Mouse (Mus musculus): ENCODE results near the gene Styx.

Gene Styx

DNA sequence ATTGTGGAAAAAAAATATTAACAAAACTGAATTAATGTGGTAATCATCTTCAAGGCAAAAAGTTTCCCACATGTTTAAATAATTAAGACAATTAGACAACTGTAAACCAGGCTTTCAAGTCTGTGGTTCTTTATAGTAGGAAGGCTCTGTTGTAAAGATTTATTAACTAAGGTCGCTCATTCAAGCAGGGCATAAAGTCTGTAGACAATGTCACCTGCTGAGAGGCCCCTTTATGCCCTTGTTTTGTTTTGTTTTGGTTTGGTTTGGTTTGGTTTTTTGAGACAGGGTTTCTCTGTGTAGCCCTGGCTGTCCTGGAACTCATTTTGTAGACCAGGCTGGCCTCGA is 88.0 kb downstream of the Styx start:
- DNase-seq (ENCODE audit: low spot score in 2 of 2) = no peak

DNA sequence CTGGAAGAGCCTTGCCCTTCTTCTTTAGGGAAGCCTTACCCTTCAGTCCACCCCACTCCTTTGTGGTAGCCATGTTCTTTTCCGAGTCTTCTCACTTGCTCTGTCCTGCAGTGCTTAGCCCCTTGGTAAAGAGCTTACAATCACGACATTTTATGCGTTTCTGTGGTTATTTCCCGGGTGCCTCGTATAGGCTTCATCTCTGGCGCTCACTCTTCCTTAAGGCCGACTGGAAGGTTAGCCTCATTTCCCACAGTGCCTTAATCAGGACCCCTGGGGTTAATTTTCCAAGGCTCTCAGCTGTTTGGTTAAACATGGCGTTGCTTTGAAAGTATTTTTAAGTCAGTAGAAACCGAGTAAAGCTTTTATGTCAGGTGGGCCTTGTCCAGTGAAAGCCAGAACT is 88.5 kb downstream of the Styx start:
- DNase-seq (ENCODE audit: low spot score in 2 of 2) = no peak

GRCm38 (mm10) chr14:45441291-45441690 is 90.4 kb downstream of the Styx start:
- DNase-seq (ENCODE audit: low spot score in 2 of 2) = no peak

- no peak for DNase-seq (ENCODE audit: low spot score in 2 of 2)
Observed at GRCm38 (mm10) chr14:45442781-45443560, 92.1 kb downstream of the Styx start.

- DNase-seq (ENCODE audit: low spot score in 2 of 2) = no peak
Observed at GRCm38 (mm10) chr14:45444870-45445269, 94.0 kb downstream of the Styx start.

GRCm38 (mm10) chr14:45445445-45445844 is 94.6 kb downstream of the Styx start:
- peak; percentile 47 to 67 for DNase-seq (ENCODE audit: low spot score in 2 of 2)

DNA sequence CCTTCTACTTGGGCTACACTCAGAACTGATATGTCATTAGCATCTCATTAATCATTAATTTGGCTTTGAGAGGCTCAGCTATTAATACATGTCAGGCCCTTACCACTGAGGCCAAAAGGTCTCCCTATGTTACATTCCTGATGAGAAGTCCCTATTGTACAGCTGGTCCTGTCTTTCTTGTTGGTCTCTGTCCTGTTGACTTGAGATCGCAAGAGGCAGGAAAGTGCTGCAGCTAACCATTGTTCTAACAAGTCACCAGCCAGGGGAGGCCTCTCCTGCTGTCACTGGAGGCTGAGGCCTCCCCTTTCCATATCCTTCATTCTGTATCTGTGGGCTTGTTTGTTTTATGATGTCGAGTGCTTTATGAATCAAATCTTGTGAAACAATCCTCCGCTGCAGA is 95.9 kb downstream of the Styx start:
- DNase-seq (ENCODE audit: low spot score in 2 of 2) = no peak

- DNase-seq (ENCODE audit: low spot score in 2 of 2) = no peak
Observed at GRCm38 (mm10) chr14:45451090-45451489, 100.2 kb downstream of the Styx start.

- peak; percentile 35 to 50 for DNase-seq (ENCODE audit: low spot score in 2 of 2)
Observed at GRCm38 (mm10) chr14:45452148-45452547, 101.3 kb downstream of the Styx start.

DNA sequence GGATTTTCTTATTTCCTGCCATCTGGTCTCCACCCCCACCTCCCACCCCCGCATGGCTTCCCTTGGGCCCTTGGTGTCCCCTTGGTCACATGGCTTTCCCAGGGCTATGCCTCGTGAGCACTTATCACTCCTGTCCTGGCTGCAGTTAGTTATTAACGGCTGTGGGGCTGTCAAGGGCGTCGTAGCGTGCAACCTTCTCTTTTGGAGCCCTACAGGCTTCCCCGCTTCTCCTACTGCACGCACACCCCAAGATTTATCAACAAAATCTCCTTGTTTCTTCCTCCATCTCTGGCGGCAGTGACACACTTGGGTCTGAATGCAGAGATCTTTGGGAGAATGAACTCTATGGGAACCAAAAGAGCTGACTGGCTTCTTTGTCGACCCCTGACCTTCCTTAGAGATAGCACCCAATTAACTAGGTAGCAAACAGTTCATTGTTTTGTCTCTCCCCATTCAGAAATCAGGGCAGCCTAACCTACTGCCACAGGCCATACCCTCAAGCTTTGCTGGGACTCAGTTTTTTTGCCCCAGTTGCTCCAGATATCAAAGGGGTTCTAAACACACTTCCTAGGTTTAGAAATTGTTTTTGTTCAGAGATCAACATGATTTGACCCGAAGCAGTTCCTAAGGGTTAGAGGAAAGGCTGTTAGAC is 102.1 kb downstream of the Styx start:
- DNase-seq (ENCODE audit: low spot score in 2 of 2) = peak; percentile 74 to 79

DNA sequence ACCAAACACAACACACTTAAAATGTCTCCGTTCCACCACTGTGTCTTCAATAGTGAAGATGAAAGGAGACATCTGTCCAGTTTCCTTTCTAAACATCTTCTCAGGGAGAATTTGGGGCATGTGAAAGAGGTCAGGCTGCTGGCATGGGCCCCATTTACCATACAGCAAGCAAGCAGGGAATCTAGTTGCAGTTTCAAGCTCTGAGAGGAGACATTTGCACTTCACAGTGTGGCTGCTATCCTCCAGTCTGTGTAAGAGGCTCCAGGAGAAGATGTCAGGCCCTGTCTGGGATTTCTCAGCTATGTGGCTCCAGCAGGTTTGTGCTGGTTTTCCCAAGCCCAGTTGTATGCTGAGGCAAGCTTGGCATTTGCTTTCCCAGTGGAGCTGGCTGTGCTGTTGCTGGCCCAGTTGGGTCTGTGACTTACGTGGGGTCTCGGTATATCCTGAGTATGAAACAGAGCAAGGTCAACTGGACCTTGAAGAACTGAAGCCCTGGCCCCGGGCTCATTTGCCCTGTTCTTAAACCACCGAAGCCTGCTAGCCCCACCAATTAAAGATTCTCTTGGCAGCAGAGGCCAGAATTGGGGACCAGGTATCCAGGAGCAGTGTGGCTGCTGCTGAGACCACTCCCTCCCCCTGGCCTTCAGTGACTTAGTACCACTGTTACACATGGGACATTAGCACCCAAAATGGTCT is 102.8 kb downstream of the Styx start:
- DNase-seq (ENCODE audit: low spot score in 2 of 2) = no peak

DNA sequence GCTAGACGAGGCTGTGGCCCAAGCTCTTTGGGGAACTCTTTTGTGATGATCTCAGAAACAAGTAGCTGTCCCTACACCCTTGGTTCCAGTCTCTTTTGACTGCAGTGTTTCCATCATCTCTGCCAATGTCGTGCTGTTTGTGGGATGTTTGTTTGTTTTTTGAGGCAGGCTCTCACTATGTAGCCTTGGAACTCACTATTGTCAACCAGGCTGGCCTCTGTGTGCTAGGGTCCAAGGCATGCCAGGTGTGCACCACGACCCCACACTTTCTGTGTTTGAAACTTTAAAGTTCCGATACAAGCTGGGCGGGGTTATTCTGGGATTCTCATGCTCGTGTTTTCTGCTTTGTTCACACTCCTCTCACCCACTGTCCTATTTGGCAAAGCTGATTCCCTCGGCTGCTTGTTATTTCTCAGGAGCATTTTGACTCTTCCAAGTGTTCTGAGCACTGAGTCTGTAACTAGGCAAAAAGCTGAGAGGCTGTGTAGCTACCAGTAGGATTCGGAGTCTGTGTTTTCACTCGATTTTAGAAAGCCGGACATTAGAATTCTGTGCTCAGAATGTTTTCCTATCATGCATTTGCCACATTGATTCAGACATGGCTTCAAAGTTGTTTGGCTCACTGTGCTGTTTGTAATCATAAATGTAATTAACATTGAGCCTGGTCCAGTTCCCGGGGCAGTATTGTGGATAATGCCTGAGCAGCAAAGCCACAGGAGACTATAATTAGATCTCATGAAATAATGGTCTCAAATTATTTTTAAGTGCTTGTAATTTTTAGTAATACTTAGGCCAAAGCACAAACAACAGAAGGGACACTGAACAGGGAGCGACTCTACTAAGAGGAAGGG is 105.0 kb downstream of the Styx start:
- DNase-seq (ENCODE audit: low spot score in 2 of 2) = peak in 1 of 2 experiments; percentile 36

DNA sequence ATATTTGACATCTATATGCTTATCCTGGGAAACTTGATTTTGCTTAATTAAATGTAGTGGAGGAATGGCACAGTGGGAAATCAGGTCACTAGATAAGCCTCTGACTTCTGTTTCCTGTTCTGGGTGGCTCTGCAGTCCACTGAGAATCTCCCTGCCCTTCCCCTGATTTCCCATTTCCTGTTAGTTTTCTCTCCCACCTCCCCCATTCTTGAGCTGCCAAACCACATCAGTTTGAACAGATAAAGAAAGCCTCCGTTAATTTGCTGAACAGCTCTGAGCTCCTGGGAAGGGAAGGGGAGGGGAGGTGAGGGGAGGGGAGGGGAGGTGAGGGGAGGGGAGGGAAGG is 105.6 kb downstream of the Styx start:
- peak; percentile 59 to 64 for DNase-seq (ENCODE audit: low spot score in 2 of 2)

GRCm38 (mm10) chr14:45457003-45457402 is 106.1 kb downstream of the Styx start:
- DNase-seq (ENCODE audit: low spot score in 2 of 2) = peak; percentile 60 to 65

GRCm38 (mm10) chr14:45459877-45460276 is 109.0 kb downstream of the Styx start:
- no peak for DNase-seq (ENCODE audit: low spot score in 2 of 2)

- DNase-seq (ENCODE audit: low spot score in 2 of 2) = no peak
Observed at GRCm38 (mm10) chr14:45460491-45460890, 109.6 kb downstream of the Styx start.

DNA sequence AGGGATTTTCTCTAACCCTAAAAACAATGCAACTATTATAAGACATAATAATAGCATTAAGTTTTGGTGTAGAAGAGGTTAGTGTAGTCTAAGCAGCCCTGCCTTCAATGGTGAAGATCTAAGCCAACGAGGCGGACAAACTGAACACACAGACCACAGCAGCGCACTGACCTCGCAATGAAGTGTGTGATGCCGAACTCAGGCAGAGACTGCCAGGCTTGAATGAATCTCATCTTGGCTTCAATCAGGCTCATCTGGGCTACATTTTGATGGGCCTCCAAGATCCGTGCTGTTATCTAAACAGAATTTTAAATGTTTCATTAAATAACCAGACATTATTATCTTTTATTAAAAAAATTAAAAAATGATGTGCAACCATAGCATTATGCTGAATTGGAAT is 111.1 kb downstream of the Styx start:
- DNase-seq (ENCODE audit: low spot score in 2 of 2) = no peak

DNA sequence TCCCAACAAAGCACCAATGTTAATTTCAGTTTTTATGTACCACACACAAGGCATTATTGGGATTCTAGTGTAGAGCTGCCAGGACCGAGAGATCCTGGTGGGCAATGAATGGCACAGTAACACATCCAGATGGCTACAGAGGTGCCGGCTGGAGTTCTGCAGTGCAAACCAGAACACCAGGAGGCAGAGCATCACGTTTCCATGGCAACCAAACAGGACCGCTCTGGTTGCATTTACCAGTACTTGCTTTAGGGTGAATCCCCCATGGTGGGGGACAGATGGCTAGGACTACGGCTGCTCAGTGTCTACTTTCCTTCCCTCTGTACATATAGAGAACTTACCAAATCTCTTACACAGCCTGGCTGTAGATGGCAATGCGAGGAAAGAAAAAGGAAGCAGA is 111.5 kb downstream of the Styx start:
- no peak for DNase-seq (ENCODE audit: low spot score in 2 of 2)

DNA sequence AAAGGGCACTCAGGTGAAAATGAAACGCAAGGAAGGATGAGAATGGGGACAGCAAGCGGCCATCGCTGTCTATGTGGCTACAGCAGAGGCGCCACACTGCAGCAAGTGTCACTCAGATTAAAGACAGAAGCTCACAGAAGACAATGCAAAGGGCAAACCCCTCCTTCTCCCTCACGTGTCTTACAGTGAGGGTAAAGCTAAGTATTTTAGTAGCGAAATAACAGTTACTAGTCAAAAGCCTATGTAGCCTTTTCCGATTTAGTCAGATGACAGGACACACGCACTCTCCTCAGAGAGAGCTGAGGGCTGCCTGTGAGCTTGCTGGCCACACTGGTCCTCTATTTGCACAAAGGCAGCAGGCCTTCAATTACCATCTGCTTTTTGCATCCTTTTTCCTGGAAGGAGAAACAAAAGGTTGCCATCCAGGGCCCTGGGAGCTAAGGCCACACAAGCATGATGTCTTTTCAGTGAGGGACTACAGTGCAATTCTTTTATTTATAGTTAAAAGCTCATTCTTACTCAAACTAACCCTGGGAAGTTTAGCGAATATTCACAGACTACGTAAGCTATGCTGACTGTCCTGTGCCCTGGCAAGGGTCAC is 112.1 kb downstream of the Styx start:
- DNase-seq (ENCODE audit: low spot score in 2 of 2) = no peak

- peak; percentile 66 to 70 for DNase-seq (ENCODE audit: low spot score in 2 of 2)
Observed at GRCm38 (mm10) chr14:45463599-45463998, 112.7 kb downstream of the Styx start.
